Mouse (Mus musculus) adrenal gland, adult 18-20 months (tissue): ENCODE results near the gene Nedd9. TPM values are rescaled to one million over a fixed set of nuclear protein-coding genes. Genes with fewer than 3 reads are reported as not detected.
"Not testable (repeated sequence)": the region's sequence is repeated elsewhere in the genome, so short reads cannot be mapped to it uniquely, and the experiment has no call there.

Source experiments
- DNase-seq, 2 experiments: peaks; one replicate each; pipeline ENCODE4 v3.0.0; 2021 to 2022; ENCODE audit warnings: low spot score in 2 of 2
- total RNA-seq, 2 experiments: library from RNA; stranded (reverse); gene quantifications; 1 replicate in 1 of 2; 2 replicates in 1 of 2; pipeline ENCODE4 v1.2.3; 2021

Gene Nedd9
- total RNA-seq, 2 experiments from 2014 or later, result 19.3 to 21.9 TPM

- no peak for DNase-seq
Measured at GRCm38 (mm10) chr13:41377011-41377431, 110.1 kb downstream of the Nedd9 start.

DNA sequence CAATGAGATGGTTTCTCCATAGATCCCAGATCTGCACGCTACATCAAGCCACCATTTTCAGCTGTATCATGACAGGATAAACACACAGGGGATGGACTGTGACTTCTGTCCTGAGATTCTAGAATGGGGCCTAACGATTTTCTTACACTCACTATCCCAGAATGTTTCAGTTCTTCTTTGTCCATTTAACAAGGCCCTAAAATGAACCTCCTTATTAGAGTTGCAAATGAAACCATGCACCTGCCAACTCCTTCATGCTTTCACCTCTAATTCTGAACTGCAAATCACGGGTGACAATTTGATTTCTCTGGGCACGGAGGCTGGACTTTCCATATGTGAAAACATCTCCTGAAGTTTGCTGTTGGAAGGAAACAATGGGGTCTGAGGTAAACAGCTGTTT, 111.1 kb downstream of the Nedd9 start:
- no peak for DNase-seq

DNA sequence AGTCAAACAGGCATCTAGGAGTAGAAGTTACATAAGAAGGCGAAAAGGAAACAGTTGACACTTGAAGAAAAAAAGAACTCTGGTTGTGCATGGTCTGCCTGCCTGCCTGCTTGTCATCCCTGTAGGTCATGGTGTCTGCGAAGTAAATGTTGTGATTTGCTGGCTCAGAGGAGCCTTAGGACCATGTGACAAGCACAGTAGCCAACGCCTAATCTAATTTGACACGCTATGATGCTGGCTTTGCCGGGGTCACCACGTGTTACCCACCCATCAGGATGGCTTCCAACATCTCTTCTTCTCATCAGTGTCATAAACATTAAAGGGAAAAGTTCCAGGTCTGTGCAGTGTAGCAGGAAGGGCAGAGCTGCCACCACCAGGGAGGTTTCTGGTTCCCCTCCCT, 111.5 kb downstream of the Nedd9 start:
- DNase-seq, result no peak

DNA sequence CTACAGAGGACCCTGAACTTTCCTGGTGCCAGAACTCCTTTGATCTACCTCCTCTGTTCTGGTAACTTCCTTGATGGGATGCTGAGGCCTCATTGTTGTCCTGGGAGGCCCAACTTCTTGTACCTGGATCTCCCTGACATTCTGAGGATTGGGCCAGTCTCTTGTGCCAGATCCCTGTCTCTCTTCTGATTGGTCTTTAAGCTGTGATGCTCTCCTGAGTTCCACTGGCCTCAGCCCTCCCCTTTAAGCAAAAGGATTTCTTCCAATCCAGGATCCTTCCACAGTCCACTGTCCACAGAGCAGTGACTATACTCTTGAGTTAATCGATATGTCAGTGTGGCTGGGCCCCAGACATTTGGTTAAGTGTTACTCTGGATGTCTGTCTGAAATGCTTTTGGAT, 112.3 kb downstream of the Nedd9 start:
- no peak for DNase-seq

- DNase-seq, result no peak
Measured at GRCm38 (mm10) chr13:41372555-41373460, 114.4 kb downstream of the Nedd9 start.

- no peak for DNase-seq
Measured at GRCm38 (mm10) chr13:41371547-41371946, 115.6 kb downstream of the Nedd9 start.

GRCm38 (mm10) chr13:41368612-41369011, 118.5 kb downstream of the Nedd9 start:
- DNase-seq, result no peak

DNA sequence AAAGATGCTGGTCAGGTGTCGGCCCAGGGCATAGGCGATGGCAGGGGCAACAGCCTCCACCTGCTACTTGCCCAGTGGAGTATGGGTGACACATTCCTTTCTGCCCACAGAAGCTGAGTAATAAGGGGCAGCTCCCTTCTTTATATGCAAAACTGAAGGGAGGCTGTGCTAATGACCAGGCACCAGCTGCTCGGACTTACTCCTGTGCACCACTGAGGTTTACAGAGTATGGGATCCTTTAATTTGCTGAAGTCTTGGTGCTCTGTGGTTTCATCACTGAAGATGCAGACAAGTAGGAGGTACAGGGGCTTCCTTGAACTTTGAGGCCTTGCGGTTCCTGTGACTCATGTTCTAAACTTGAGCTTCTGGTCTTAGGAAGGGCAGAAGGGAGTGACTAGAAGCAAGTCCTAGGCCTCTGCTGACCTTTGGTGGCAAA, 120.0 kb downstream of the Nedd9 start:
- DNase-seq, result no peak

GRCm38 (mm10) chr13:41366609-41367008, 120.6 kb downstream of the Nedd9 start:
- not testable (repeated sequence) for DNase-seq

DNA sequence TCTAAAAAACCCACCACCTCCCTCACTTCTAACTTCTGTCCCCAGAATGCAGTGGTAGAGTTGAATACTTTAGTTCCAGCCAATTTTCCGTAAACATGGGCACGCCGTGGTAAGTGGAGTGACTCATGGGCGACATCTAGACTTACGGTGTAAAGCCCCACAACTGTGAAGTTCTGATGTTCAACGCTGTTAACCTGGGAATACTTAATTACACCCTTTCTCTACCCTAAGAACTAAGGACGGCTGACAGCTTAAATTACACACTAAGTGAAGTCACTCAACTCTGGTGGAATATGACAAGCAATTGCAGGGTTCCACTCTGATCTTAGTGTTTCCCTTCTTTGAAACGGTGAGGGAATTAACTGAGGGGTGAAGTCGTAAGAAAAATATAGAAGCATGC, 122.9 kb downstream of the Nedd9 start:
- DNase-seq, result no peak

DNA sequence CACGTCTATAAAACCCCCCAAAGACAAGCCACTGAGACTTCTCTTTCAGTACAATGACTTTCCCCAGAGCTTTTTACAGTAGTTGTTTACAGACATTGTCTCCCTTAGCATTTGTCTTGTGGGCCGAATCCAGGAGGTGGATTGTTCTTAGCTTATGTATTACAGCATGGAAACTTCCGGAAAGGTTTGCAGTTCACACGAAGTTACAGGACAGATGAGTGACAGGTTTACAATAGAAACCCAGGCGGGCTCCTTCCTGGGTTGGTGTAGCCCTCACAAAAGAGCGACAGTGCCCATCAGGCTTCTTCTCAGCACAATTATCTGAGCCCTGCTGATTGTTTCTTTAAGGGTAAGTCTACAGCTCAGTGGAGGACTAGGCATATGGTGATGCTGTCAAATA, 124.3 kb downstream of the Nedd9 start:
- no peak for DNase-seq

GRCm38 (mm10) chr13:41360272-41360815, 126.8 kb downstream of the Nedd9 start:
- no peak for DNase-seq

DNA sequence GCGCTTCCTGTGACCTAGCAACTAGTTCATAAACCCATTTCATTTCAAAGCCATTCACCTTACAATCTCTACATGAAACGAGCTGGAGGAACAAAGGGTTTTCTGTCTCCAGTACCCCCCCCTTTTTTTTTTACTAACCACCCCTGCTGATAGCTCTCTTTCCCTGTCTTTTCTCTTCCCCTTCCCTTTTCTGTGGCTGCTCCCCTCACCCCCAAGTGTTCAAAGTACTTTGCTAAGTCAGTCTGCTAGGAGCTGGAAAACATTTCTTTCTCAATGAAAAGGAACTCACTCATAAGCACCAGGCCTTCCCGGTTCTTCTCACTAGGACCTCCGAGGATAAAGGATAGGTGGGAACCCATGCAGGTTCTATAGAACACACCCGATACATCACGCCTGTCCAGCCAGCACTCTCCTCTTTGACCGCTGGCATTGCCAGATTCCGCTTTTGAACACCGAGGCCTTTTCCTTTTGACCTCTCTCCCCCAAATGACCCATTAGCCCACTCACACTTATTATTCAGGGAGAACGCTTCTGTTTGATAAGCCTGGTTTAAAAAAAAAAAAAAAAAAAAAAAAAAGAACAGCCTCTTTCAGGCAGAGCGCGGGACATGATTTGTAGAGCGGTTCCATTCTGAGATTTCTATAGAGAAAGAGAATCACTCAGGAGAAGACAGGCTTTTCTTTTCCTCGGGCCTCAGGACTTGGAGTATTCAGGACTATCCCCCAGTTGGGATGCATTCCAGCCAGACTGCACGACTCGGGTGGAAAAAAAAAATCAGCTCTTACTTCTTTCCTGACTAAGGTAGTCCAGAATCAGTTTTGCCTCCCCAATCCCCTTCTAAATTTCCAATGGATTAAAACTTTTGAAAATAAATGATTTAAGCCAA, 127.6 kb downstream of the Nedd9 start:
- peak in 1 of 2 experiments; percentile 16 for DNase-seq

GRCm38 (mm10) chr13:41358480-41359180, 128.5 kb downstream of the Nedd9 start:
- DNase-seq, result peak; percentile 94 to 97

GRCm38 (mm10) chr13:41358009-41358408, 129.2 kb downstream of the Nedd9 start:
- no peak for DNase-seq

DNA sequence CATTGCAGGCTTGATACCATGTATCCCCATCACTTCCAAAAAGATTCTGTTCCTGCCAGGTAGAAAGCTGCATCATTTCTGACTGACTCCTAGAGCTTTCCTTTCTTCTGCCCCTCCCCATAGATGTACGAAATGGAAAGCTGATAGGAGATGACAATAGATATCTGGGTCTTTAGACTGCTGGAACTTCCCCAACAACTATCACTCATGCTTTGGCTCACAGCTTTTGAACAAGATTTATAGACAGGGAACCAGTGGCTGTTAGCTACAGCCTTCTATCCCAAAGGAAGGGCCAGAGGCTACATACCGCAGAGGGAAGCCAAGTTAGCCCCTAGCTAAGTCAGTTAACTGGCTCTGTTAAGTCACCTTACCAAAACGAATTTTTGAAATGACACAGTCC, 129.6 kb downstream of the Nedd9 start:
- DNase-seq, result no peak

- no peak for DNase-seq
Measured at GRCm38 (mm10) chr13:41357161-41357560, 130.0 kb downstream of the Nedd9 start.

DNA sequence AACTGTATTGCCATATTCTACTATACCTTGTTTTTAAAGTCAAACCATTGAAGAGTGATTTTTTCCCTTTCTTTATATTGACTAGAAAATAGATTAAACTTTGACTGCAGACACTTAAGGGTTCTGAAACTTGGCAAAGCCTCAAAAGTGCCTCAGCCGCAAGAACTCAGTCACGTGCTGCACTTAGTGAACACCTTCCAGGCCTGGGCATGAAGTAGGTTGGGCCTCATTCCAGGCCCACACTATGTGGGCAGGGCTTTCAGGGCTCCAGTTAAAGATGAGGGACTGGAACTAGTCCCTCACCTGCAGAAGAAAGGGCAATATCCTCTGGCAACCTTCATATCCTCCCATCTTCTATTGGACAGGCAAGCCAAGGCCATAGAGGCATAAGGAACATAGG, 131.6 kb downstream of the Nedd9 start:
- no peak for DNase-seq

DNA sequence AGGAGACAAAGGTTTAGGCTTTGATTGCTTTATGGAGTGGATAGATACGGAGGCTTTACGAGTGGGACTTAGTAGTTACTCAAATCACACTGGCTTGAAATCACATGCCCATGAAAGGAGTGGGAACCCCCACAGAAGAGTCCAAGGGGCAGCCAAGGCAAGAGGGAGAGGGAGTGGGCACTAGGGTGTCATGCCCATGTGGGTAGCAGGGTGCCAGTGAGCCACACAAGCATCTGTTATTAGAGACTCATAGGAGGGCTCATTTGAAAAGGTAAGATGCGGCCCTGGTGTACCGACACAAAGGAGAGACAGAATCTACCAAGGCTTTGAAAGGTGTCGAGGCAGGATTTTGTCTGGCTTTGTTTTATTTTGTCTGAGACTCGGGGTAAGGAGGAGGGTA, 132.6 kb downstream of the Nedd9 start:
- DNase-seq, result no peak

DNA sequence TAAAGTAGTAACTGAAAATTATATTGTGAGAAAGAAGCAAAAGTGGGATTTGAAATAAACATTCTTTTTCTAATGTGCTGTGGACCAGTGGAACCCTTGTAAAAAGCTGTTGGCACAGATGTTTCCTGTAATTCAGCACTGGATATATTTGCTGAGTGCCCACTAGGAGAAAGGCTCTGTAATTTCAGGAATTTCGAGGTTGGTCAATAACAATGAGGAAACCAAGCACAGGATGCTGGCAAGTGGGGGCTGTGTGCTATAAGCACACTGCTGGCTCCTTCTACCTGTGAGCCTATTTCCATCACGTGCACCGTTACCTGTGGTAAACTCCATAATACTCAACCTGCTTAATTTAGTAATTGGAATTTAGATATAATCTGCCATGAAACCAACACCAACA, 133.5 kb downstream of the Nedd9 start:
- DNase-seq, result no peak

GRCm38 (mm10) chr13:41352352-41352751, 134.8 kb downstream of the Nedd9 start:
- DNase-seq, result no peak
